Mouse (Mus musculus) myocyte (in vitro differentiated cells): ENCODE data around the gene Plxnc1.

Experiments used
- CEBPB ChIP-seq: IDR thresholded peaks from 2 replicates; pipeline ENCODE4 v1.6.1; 2011; ENCODE audit warnings: mild to moderate bottlenecking, moderate library complexity; ENCODE audit not compliant: poor library complexity, insufficient read depth, severe bottlenecking
- E2F4 ChIP-seq: IDR thresholded peaks from one replicate; pipeline ENCODE4 v1.6.1; 2011; ENCODE audit warnings: mild to moderate bottlenecking, control low read depth, moderate library complexity; ENCODE audit not compliant: insufficient read depth
- POLR2A ChIP-seq: IDR thresholded peaks from one replicate; pipeline ENCODE4 v1.6.1; 2011; ENCODE audit warnings: low read depth, mild to moderate bottlenecking, control low read depth, moderate library complexity; ENCODE audit not compliant: insufficient read length
- POLR2AphosphoS2 ChIP-seq: IDR thresholded peaks from one replicate; pipeline ENCODE4 v1.6.1; 2011; ENCODE audit warnings: low read depth, control low read depth; ENCODE audit not compliant: insufficient read length
- REST ChIP-seq: IDR thresholded peaks from one replicate; pipeline ENCODE4 v1.6.1; 2011; ENCODE audit warnings: mild to moderate bottlenecking, control low read depth, moderate library complexity; ENCODE audit not compliant: insufficient read depth, insufficient read length
- SRF ChIP-seq: IDR thresholded peaks from one replicate; pipeline ENCODE4 v1.6.1; 2011; ENCODE audit warnings: low read depth; ENCODE audit not compliant: control insufficient read depth, insufficient read length
- TCF12 ChIP-seq: IDR thresholded peaks from one replicate; pipeline ENCODE4 v1.6.1; 2011; ENCODE audit warnings: mild to moderate bottlenecking, control low read depth; ENCODE audit not compliant: poor library complexity, insufficient read depth, severe bottlenecking
- USF1 ChIP-seq: IDR thresholded peaks from one replicate; pipeline ENCODE4 v1.6.1; 2011; ENCODE audit warnings: low read depth, mild to moderate bottlenecking, control low read depth, moderate library complexity

DNA sequence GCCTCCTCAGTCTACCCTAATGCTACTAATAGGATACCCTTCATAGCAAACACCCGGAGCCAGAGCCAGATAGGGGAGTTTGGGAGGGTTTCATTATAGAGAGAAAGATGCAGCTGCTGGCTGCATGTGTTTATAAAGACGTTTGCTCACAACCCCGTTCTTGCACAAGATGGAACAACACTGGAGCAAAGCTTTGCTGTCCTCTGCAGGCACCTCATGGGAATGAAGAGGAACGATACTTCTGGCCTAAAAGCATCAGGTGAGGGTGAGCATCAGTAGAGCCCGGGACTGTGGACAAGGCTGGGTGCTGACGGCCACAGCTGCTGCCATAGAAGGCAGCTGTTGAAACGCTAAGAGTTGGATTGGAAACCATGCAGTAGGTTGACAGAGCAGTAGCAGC lies 137.3 kb downstream of the Plxnc1 start:
- TF ChIP-seq POLR2A (no peak), E2F4 (no peak), USF1 (no peak), REST (no peak), TCF12 (no peak), CEBPB (no peak), SRF (no peak), POLR2AphosphoS2 (no peak)
